Mouse (Mus musculus): Measurements from ENCODE around the gene Ccl24.

Gene Ccl24

GRCm38 (mm10) chr5:135547990-135548389 lies 24.9 kb downstream of the Ccl24 start:
- intact Hi-C loops (cut with DNase I) = no loop called here

GRCm38 (mm10) chr5:135544865-135545797 lies 27.7 kb downstream of the Ccl24 start, which contains the start of gene Hip1:
Gene Hip1, minus strand, starts transcription at chr5:135545120.
- intact Hi-C loops (cut with DNase I) = no loop called here

DNA sequence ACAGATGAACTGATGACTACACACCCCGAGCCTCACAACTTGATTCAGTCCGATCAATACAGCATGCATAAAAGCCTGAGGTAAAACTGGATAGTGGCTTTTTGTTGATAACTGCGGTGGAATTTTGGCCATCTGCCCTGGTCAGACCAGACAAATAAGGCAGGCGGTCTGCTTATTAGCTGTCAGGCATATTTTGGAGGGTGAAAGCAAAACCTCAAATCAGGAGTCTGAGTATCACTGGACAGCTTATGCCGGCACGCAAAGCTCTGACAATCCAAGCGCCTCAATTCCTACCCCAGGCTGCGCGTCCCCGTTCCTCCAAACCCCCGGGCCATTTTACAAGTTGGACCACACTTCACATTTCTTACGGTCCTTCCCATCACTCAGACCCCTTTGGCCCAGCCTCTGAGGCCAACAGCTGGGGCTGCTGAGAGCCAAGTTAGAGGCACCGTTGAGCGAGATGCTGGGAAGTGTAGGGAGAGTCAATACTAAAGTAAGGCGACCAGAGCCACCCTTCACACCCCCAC lies 28.8 kb downstream of the Ccl24 start:
- intact Hi-C loops (cut with DNase I) = no loop called here

DNA sequence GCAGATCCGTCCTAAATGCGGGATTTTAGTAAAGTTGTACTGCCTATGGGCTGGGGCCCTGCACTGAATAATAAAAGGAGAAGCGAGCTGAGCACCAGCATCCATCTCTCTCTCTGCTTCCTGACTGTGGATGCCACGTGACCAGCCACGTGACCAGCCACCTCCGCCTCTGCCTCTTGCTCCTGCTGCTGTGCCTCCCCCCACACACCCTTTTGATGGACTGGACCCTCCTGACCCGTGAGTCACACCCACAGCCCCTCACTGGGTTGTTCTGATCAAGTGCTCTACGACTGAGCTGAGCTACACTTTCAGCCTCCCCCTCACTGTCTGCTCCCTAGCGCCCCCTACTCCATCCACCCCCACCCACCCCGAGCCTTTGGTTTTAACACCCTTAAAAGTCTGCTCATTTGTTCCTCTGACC lies 35.0 kb downstream of the Ccl24 start:
- intact Hi-C loops (cut with DNase I) = no loop called here

DNA sequence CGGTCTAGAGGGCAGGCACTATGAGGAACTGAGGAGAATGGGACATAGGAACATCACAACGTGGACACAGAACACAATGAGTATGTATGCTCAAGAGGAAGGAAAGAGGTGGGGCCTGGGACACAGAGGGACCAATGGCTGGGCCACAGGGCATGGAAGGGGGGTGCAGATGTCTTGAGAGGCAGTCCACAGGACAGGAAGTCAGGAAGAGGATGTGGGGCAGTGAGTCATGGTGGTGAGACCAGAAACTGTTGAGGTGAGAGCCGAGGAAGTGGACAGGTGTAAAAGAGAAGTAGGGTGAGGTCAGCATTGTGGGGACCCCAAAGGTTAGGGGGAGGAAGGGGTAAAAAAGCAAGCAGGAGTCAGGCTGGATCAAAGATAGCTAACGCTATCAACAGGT lies 35.5 kb downstream of the Ccl24 start:
- intact Hi-C loops (cut with DNase I) = no loop called here

DNA sequence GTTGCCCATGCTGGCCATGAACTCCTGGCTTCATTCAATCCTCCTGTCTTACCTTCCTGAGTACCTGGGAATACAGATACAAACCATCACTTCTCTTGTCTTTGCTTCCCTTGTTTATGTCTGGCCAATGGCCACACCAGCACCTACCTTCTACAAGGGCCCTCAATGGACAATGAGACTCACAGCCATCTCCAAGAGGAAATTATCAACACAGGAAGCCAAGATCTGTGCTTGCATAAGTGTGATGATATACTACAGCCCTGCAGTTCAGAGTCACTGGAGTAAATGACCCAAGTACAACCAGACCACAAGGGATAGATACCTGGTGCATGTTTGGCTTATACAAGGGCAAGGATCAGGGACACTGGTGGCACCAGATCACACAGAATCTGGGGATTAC lies 37.0 kb downstream of the Ccl24 start:
- intact Hi-C loops (cut with DNase I) = no loop called here

DNA sequence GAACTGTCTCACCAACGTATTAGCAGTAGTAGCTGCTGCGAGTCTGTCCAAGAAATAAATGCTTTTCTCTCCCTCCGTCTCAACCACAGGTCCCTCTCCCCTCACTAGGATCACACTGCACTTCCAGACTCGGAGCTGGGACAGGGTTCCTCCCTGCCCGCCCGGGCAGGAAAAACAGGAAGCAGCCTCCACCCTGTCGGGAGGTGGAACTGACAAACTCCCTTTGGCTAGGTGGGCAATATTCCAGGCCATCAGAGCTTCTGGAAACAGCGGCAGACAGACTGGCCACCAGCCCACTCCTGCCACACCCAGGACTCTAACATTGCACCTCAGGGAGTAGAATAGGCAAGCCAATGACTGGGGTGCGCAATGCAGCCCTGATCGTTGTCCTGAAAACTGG lies 39.4 kb downstream of the Ccl24 start:
- intact Hi-C loops (cut with DNase I) = no loop called here

DNA sequence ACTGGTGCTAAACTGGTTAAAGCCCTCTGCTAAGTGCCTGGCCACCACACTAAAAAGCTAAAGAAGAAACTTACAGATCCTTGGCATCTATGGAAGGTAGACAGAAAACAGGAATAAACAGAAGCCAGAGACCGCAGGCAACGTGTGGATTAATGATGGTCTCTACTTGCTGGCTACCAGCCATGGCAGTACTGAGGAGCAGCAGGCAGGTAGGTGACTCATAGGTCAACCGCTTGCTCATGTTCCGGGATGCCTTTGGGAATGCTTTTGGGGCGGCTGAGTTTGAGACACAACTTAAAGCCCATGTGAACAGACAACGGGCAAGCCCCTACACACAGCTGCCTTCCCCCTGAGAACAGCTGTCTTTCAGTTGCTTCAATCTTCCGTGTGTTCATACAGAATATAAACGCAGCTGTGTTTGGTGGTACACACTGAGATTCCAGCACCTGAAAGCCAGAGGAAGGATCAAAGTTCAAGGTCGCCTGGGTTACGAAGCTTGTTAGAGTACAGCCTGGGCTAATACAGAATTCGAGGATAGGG lies 41.5 kb downstream of the Ccl24 start:
- intact Hi-C loops (cut with DNase I) = no loop called here

- intact Hi-C loops (cut with DNase I) = no loop called here
These were observed 42.9 kb downstream of the Ccl24 start for GRCm38 (mm10) chr5:135529964-135530363.

DNA sequence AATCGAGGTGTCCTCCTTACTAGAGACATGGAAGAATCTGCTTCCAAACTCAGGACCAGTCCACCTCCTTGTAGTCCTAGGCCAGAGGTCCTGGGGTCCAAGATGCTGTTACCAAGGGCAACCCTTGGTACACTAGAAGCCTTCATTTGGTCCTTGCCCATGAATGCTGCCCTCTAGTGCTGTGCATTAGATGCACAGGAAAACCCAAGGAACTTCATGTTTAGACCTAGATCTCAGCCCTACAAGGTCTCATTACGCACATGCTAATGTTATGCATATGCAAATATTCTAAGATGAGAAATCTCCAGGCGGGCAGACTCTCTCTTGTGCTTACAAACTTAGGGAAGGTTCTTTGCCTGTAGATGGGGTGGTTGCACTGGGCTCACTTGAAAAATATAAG lies 43.5 kb downstream of the Ccl24 start:
- intact Hi-C loops (cut with DNase I) = no loop called here

DNA sequence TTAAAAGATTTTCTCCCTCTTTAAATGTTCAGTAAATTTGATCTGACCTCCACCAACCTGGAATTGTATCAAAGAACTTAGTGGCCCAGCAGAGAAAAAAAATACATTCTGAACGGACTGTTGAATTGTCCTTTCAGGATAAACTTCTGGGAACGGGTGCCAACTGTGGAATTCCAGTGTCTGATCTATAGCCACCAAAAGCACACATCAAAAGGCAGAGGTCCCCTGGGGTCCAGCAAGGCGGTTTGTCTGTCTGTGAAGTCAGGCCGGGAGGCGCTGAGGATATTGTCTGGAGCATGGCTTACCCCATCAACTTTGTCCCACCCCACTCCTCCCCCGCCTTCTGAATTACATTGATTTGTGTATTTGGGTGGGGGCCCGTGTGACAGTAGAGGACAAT lies 44.9 kb downstream of the Ccl24 start:
- intact Hi-C loops (cut with DNase I) = no loop called here

- intact Hi-C loops (cut with DNase I) = no loop called here
These were observed 47.9 kb downstream of the Ccl24 start for GRCm38 (mm10) chr5:135524660-135525560.

DNA sequence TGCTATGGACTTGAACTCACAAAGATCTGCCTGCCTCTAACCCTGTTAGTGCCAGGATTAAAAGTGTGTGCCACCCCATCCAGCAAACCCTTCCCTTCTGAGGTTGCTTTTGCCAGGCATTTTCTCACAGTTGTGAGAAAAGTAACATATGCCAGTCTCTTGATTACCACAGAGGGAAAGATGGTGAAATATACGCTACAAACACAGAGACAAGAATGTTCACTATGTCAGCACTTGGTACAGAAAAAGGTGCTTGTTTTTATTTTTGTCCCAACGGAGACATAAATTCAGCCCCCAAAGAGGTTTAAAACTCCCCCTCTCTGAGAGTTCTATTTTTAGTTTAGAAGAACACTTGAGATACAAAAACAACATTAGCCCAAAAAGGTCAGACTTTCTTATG lies 48.8 kb downstream of the Ccl24 start:
- intact Hi-C loops (cut with DNase I) = no loop called here

- intact Hi-C loops (cut with DNase I) = no loop called here
These were observed 50.6 kb downstream of the Ccl24 start for GRCm38 (mm10) chr5:135522111-135522722.
